Mouse (Mus musculus) ES-Bruce4 (cell line): ENCODE measurements around the gene Islr. TPM values are rescaled to one million over a fixed set of nuclear protein-coding genes. Genes with fewer than 3 reads are reported as not detected.
A peak's percentile ranks its signal among the peaks of the same experiment; 100 is the strongest.

Source experiments
- H3K27ac ChIP-seq: 2 replicates; pipeline ENCODE4 v1.5.1; 2012; ENCODE audit warnings: low read length, inconsistent platforms; ENCODE audit not compliant: insufficient read depth
- H3K27me3 ChIP-seq: 2 replicates; pipeline ENCODE4 v1.6.1; 2012; ENCODE audit warnings: mild to moderate bottlenecking, low read length, inconsistent platforms; ENCODE audit not compliant: control insufficient read depth, poor library complexity, insufficient read depth, severe bottlenecking
- H3K36me3 ChIP-seq: 2 replicates; pipeline ENCODE4 v1.6.1; 2012; ENCODE audit warnings: inconsistent platforms, mild to moderate bottlenecking, low read length, moderate library complexity; ENCODE audit not compliant: control insufficient read depth, poor library complexity, insufficient read depth, severe bottlenecking
- H3K4me1 ChIP-seq: one replicate; pipeline ENCODE4 v1.8.1; 2011; ENCODE audit warnings: low read length; ENCODE audit not compliant: control insufficient read depth, insufficient read depth
- H3K4me3 ChIP-seq: 2 replicates; pipeline ENCODE4 v1.5.1; 2011; ENCODE audit warnings: low read depth, mild to moderate bottlenecking, low read length
- H3K9ac ChIP-seq: 2 replicates; pipeline ENCODE4 v1.6.1; 2012; ENCODE audit warnings: low read depth, mild to moderate bottlenecking, inconsistent platforms; ENCODE audit not compliant: poor library complexity, severe bottlenecking
- H3K9me3 ChIP-seq: replicated peaks from 2 replicates; pipeline ENCODE4 v1.6.1; 2012; ENCODE audit warnings: mild to moderate bottlenecking, low read length, inconsistent platforms; ENCODE audit not compliant: control insufficient read depth, poor library complexity, insufficient read depth, severe bottlenecking
- CTCF ChIP-seq: IDR thresholded peaks from one replicate; pipeline ENCODE4 v1.8.1; 2011; ENCODE audit warnings: low read depth, low read length
- EP300 ChIP-seq: IDR thresholded peaks from 2 replicates; pipeline ENCODE4 v1.6.1; 2011; ENCODE audit warnings: low read depth, low read length; ENCODE audit not compliant: insufficient read depth
- POLR2A ChIP-seq: IDR thresholded peaks from one replicate; pipeline ENCODE4 v1.8.1; 2011; ENCODE audit warnings: low read length; ENCODE audit not compliant: insufficient read depth
- polyA plus RNA-seq: library from polyadenylated mRNA; stranded (reverse); fragments of >200 nt; gene quantifications from 2 replicates; pipeline ENCODE4 v1.2.4, GENCODE M21; 2011; ENCODE audit warnings: low read depth; ENCODE audit not compliant: missing spikeins, insufficient read depth, insufficient read length

Gene Islr
- polyA plus RNA-seq, 1 experiment, result not detected

GRCm38 (mm10) chr9:58214519-58215180, 10.5 kb upstream of the Islr start:
- Histone ChIP-seq H3K27ac (no peak overlapping the region), H3K36me3 (peaks cover 9% of the 10 kb centered on the region), H3K4me3 (no peak overlapping the region), H3K4me1 (peaks cover 18% of the 10 kb centered on the region), H3K27me3 (no peaks in the 10 kb centered on the region), H3K9me3 (no peaks in the 10 kb centered on the region), H3K9ac (no peak overlapping the region)
- no peak for TF ChIP-seq EP300
- TF ChIP-seq POLR2A, result no peak
- no peak for TF ChIP-seq CTCF

- H3K4me3 ChIP-seq, result no peak overlapping the region
- no peak overlapping the region for H3K27ac ChIP-seq
- no peak overlapping the region for H3K9ac ChIP-seq
- peaks cover 13% of the 10 kb centered on the region for H3K4me1 ChIP-seq
- H3K9me3 ChIP-seq, result no peaks in the 10 kb centered on the region
- TF ChIP-seq POLR2A (no peak), CTCF (no peak), EP300 (no peak)
- no peaks in the 10 kb centered on the region for H3K27me3 ChIP-seq
- H3K36me3 ChIP-seq, result peaks cover 2% of the 10 kb centered on the region
These were observed 9.8 kb upstream of the Islr start for GRCm38 (mm10) chr9:58213865-58214264.

- no peaks in the 10 kb centered on the region for H3K36me3 ChIP-seq
- TF ChIP-seq POLR2A, result no peak
- no peak for TF ChIP-seq CTCF
- no peak for TF ChIP-seq EP300
- H3K4me3 ChIP-seq, result no peak overlapping the region
- no peak overlapping the region for H3K9ac ChIP-seq
- H3K4me1 ChIP-seq, result peaks cover 11% of the 10 kb centered on the region
- H3K27ac ChIP-seq, result no peak overlapping the region
- H3K27me3 ChIP-seq, result no peaks in the 10 kb centered on the region
- no peaks in the 10 kb centered on the region for H3K9me3 ChIP-seq
These were observed 9.3 kb upstream of the Islr start for GRCm38 (mm10) chr9:58213377-58213776.

GRCm38 (mm10) chr9:58210304-58210627, 6.2 kb upstream of the Islr start:
- no peaks in the 10 kb centered on the region for H3K27me3 ChIP-seq
- H3K4me3 ChIP-seq, result no peak overlapping the region
- no peaks in the 10 kb centered on the region for H3K36me3 ChIP-seq
- peaks cover 3% of the 10 kb centered on the region for H3K4me1 ChIP-seq
- H3K9ac ChIP-seq, result no peak overlapping the region
- H3K9me3 ChIP-seq, result no peaks in the 10 kb centered on the region
- H3K27ac ChIP-seq, result peak overlapping the region; percentile 26; the same call in 1 of the 2 replicates
- TF ChIP-seq POLR2A (no peak), EP300 (no peak), CTCF (no peak)

GRCm38 (mm10) chr9:58209462-58210303, 5.6 kb upstream of the Islr start:
- Histone ChIP-seq H3K27ac (peak overlapping the region; percentile 23), H3K36me3 (no peaks in the 10 kb centered on the region), H3K9me3 (no peaks in the 10 kb centered on the region), H3K4me1 (no peaks in the 10 kb centered on the region), H3K27me3 (no peaks in the 10 kb centered on the region), H3K9ac (no peak overlapping the region), H3K4me3 (no peak overlapping the region)
- TF ChIP-seq EP300 (peak; percentile 72; the same call in 1 of the 2 replicates), CTCF (no peak)

- no peaks in the 10 kb centered on the region for H3K27me3 ChIP-seq
- TF ChIP-seq POLR2A (no peak), CTCF (no peak), EP300 (no peak)
- no peaks in the 10 kb centered on the region for H3K9me3 ChIP-seq
- H3K4me1 ChIP-seq, result no peaks in the 10 kb centered on the region
- H3K27ac ChIP-seq, result no peak overlapping the region
- H3K36me3 ChIP-seq, result no peaks in the 10 kb centered on the region
- H3K9ac ChIP-seq, result no peak overlapping the region
- no peak overlapping the region for H3K4me3 ChIP-seq
These were observed 1.9 kb upstream of the Islr start for GRCm38 (mm10) chr9:58206013-58206412.
